Mouse (Mus musculus): ENCODE data around the gene Slc44a1.

DNA sequence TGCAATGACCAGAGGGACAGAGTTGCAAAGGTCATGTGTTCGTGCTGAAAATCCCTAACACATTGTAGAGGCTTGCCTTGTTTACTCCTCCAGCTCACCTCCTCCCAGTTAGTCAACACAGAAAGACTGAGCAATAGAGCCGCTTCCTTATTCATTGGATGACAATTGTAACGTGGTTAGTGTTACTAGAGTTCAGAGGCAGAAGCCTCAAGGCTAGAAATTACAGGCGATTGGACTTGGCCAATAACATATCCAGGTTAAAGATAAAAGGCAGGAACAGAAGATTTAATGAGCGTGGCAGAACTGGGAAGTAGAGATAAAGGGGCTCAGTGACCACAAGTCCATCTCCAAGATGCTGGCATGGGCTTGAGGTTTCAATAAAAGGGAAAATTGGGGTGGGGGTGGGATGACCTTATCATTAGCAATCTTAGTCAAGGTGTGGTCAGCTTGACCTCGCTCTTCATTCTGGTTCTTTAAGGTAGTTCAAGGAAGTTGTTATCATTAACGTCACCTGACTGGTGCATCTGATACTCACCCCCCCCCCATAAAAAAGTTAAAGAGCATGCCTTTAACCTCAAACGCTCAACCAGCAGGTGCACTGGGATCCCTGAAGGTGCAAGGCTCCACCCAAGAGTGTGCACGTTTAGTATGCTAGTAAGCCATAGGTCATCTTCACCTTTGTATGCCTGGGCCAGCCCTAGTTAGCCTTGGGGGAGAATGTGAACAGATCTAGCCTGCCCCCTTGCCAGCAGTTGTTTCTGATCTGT, 26.0 kb upstream of the Slc44a1 start:
- TF ChIP-seq CTCF (IDR thresholded peaks at IDR 0.05; ENCODE audit: borderline replicate concordance, control insufficient read depth, extremely low read depth, insufficient read depth, low read length, poor library complexity): no peak
- TF ChIP-seq POLR2A (IDR thresholded peaks at IDR 0.05; ENCODE audit: control insufficient read depth, extremely low read depth, insufficient read depth, low read length, poor library complexity): no peak

Data from thymus, adult 2 months (tissue).